Mouse (Mus musculus): ENCODE data around the gene Wapl. TPM values are rescaled to one million over a fixed set of nuclear protein-coding genes. Genes with fewer than 3 reads are reported as not detected.

Gene Wapl
- polyA plus RNA-seq, 1 experiment, result 4.5 TPM

GRCm38 (mm10) chr14:34684989-34685388 is 11.3 kb downstream of the Wapl start:
- Histone ChIP-seq H3K27ac (ENCODE audit: insufficient read depth, low read length) (no peak overlapping the region), H3K36me3 (ENCODE audit: control insufficient read depth, insufficient read depth, low read length) (peaks cover 5% of the 10 kb centered on the region; the same call in 1 of the 2 replicates), H3K4me1 (ENCODE audit: control insufficient read depth, insufficient read depth, insufficient read length) (no peaks in the 10 kb centered on the region), H3K4me3 (ENCODE audit: extremely low read depth, insufficient read depth, insufficient read length) (no peak overlapping the region), H3K27me3 (ENCODE audit: control insufficient read depth, insufficient read depth, low read length) (no peaks in the 10 kb centered on the region)
- TF ChIP-seq POLR2A (IDR thresholded peaks at IDR 0.05; ENCODE audit: low read depth, low read length) (no peak), CTCF (IDR thresholded peaks at IDR 0.05; ENCODE audit: extremely low read depth, insufficient read depth, insufficient read length, insufficient replicate concordance) (no peak)
- DNase-seq (ENCODE audit: low read depth in 1 of 2, low spot score in 2 of 2), result no peak

- H3K4me1 ChIP-seq (ENCODE audit: control insufficient read depth, insufficient read depth, insufficient read length), result no peaks in the 10 kb centered on the region
- no peak for DNase-seq (ENCODE audit: low read depth in 1 of 2, low spot score in 2 of 2)
- no peak for TF ChIP-seq POLR2A (IDR thresholded peaks at IDR 0.05; ENCODE audit: low read depth, low read length)
- TF ChIP-seq CTCF (IDR thresholded peaks at IDR 0.05; ENCODE audit: extremely low read depth, insufficient read depth, insufficient read length, insufficient replicate concordance), result no peak
- no peak overlapping the region for H3K4me3 ChIP-seq (ENCODE audit: extremely low read depth, insufficient read depth, insufficient read length)
- 96% methylated on average over 4 of the region's 4 CpGs for WGBS
- H3K36me3 ChIP-seq (ENCODE audit: control insufficient read depth, insufficient read depth, low read length), result peaks cover 8% of the 10 kb centered on the region; the same call in 1 of the 2 replicates
- no peaks in the 10 kb centered on the region for H3K27me3 ChIP-seq (ENCODE audit: control insufficient read depth, insufficient read depth, low read length)
- H3K27ac ChIP-seq (ENCODE audit: insufficient read depth, low read length), result no peak overlapping the region
Observed at GRCm38 (mm10) chr14:34693970-34694369, 20.2 kb downstream of the Wapl start.

GRCm38 (mm10) chr14:34697376-34697775 is 23.6 kb downstream of the Wapl start:
- Histone ChIP-seq H3K4me1 (ENCODE audit: control insufficient read depth, insufficient read depth, insufficient read length) (no peaks in the 10 kb centered on the region), H3K27me3 (ENCODE audit: control insufficient read depth, insufficient read depth, low read length) (no peaks in the 10 kb centered on the region), H3K27ac (ENCODE audit: insufficient read depth, low read length) (no peak overlapping the region), H3K36me3 (ENCODE audit: control insufficient read depth, insufficient read depth, low read length) (peaks cover 3% of the 10 kb centered on the region; the same call in 1 of the 2 replicates), H3K4me3 (ENCODE audit: extremely low read depth, insufficient read depth, insufficient read length) (no peak overlapping the region)
- 70% methylated on average over 1 of the region's 1 CpGs for WGBS
- DNase-seq (ENCODE audit: low read depth in 1 of 2, low spot score in 2 of 2), result no peak
- TF ChIP-seq CTCF (IDR thresholded peaks at IDR 0.05; ENCODE audit: extremely low read depth, insufficient read depth, insufficient read length, insufficient replicate concordance) (no peak), POLR2A (IDR thresholded peaks at IDR 0.05; ENCODE audit: low read depth, low read length) (no peak)

- no peak for DNase-seq (ENCODE audit: low read depth in 1 of 2, low spot score in 2 of 2)
- no peaks in the 10 kb centered on the region for H3K27me3 ChIP-seq (ENCODE audit: control insufficient read depth, insufficient read depth, low read length)
- H3K27ac ChIP-seq (ENCODE audit: insufficient read depth, low read length), result no peak overlapping the region
- H3K4me3 ChIP-seq (ENCODE audit: extremely low read depth, insufficient read depth, insufficient read length), result no peak overlapping the region
- H3K4me1 ChIP-seq (ENCODE audit: control insufficient read depth, insufficient read depth, insufficient read length), result no peaks in the 10 kb centered on the region
- peaks cover 4% of the 10 kb centered on the region for H3K36me3 ChIP-seq (ENCODE audit: control insufficient read depth, insufficient read depth, low read length)
- 93% methylated on average over 2 of the region's 2 CpGs for WGBS
- no peak for TF ChIP-seq CTCF (IDR thresholded peaks at IDR 0.05; ENCODE audit: extremely low read depth, insufficient read depth, insufficient read length, insufficient replicate concordance)
- no peak for TF ChIP-seq POLR2A (IDR thresholded peaks at IDR 0.05; ENCODE audit: low read depth, low read length)
Observed at GRCm38 (mm10) chr14:34710209-34710608, 36.5 kb downstream of the Wapl start.

- no peak overlapping the region for H3K27ac ChIP-seq (ENCODE audit: insufficient read depth, low read length)
- no peak for DNase-seq (ENCODE audit: low read depth in 1 of 2, low spot score in 2 of 2)
- TF ChIP-seq CTCF (IDR thresholded peaks at IDR 0.05; ENCODE audit: extremely low read depth, insufficient read depth, insufficient read length, insufficient replicate concordance), result no peak
- no peak for TF ChIP-seq POLR2A (IDR thresholded peaks at IDR 0.05; ENCODE audit: low read depth, low read length)
- H3K4me3 ChIP-seq (ENCODE audit: extremely low read depth, insufficient read depth, insufficient read length), result no peak overlapping the region
- H3K4me1 ChIP-seq (ENCODE audit: control insufficient read depth, insufficient read depth, insufficient read length), result no peaks in the 10 kb centered on the region
- no peaks in the 10 kb centered on the region for H3K27me3 ChIP-seq (ENCODE audit: control insufficient read depth, insufficient read depth, low read length)
- WGBS, result 81% methylated on average over 3 of the region's 3 CpGs
- H3K36me3 ChIP-seq (ENCODE audit: control insufficient read depth, insufficient read depth, low read length), result peaks cover 4% of the 10 kb centered on the region
Observed at GRCm38 (mm10) chr14:34712027-34712426, 38.3 kb downstream of the Wapl start.

GRCm38 (mm10) chr14:34712857-34713256 is 39.1 kb downstream of the Wapl start:
- DNase-seq (ENCODE audit: low read depth in 1 of 2, low spot score in 2 of 2), result no peak
- 61% methylated on average over 3 of the region's 3 CpGs for WGBS

GRCm38 (mm10) chr14:34718150-34718549 is 44.4 kb downstream of the Wapl start:
- WGBS, result 82% methylated on average over 3 of the region's 3 CpGs
- no peak for DNase-seq (ENCODE audit: low read depth in 1 of 2, low spot score in 2 of 2)
- TF ChIP-seq CTCF (IDR thresholded peaks at IDR 0.05; ENCODE audit: extremely low read depth, insufficient read depth, insufficient read length, insufficient replicate concordance), result no peak
- no peaks in the 10 kb centered on the region for H3K27me3 ChIP-seq (ENCODE audit: control insufficient read depth, insufficient read depth, low read length)
- no peaks in the 10 kb centered on the region for H3K4me1 ChIP-seq (ENCODE audit: control insufficient read depth, insufficient read depth, insufficient read length)
- H3K36me3 ChIP-seq (ENCODE audit: control insufficient read depth, insufficient read depth, low read length), result peaks cover 4% of the 10 kb centered on the region
- no peak overlapping the region for H3K4me3 ChIP-seq (ENCODE audit: extremely low read depth, insufficient read depth, insufficient read length)
- no peak overlapping the region for H3K27ac ChIP-seq (ENCODE audit: insufficient read depth, low read length)

More at GRCm38 (mm10) chr14:34712857-34713256, 39.1 kb downstream of the Wapl start:
- no peaks in the 10 kb centered on the region for H3K4me1 ChIP-seq (ENCODE audit: control insufficient read depth, insufficient read depth, insufficient read length)
- H3K27ac ChIP-seq (ENCODE audit: insufficient read depth, low read length), result no peak overlapping the region
- H3K27me3 ChIP-seq (ENCODE audit: control insufficient read depth, insufficient read depth, low read length), result no peaks in the 10 kb centered on the region
- peaks cover 4% of the 10 kb centered on the region for H3K36me3 ChIP-seq (ENCODE audit: control insufficient read depth, insufficient read depth, low read length)
- no peak overlapping the region for H3K4me3 ChIP-seq (ENCODE audit: extremely low read depth, insufficient read depth, insufficient read length)
- TF ChIP-seq CTCF (IDR thresholded peaks at IDR 0.05; ENCODE audit: extremely low read depth, insufficient read depth, insufficient read length, insufficient replicate concordance) (no peak), POLR2A (IDR thresholded peaks at IDR 0.05; ENCODE audit: low read depth, low read length) (no peak)

Measured in spleen, adult 2 months (tissue).